Mouse (Mus musculus): ENCODE measurements around the gene Tmem203. TPM values are rescaled to one million over a fixed set of nuclear protein-coding genes. Genes with fewer than 3 reads are reported as not detected.
A peak's percentile ranks its signal among the peaks of the same experiment; 100 is the strongest.

Tmem203 gene
- polyA plus RNA-seq, 2 experiments, result 8.8 TPM

DNA sequence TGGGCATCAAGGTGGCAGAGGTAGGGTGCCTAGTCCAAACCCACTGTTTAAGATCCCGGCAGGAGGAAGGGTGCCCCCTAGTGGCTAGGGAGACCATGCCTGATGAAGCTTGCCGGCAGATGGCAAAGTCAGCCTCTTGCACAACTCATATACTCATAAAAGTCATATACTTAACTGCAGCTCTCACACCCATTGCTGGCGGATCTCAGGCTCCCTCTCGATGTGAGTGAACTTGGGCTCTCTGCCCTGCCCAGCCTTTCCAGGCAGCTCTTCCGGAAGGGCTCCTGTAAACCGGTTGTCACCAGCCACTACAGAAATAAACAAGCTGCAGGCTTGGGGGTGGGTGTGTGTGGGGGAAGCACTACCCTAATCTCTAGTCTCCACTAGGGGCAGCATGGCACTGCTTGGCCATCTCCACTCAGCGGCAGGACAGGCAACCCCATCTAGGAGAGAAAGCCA, 26.8 kb upstream of the Tmem203 start:
- Histone ChIP-seq H3K9me3 (ENCODE audit: control insufficient read depth, low read length) (no peaks in the 10 kb centered on the region), H3K4me3 (ENCODE audit: insufficient read depth in 1 of 2, low read depth in 2 of 2, low read length in 2 of 2) (peak overlapping the region; percentile 29 to 52), H3K27ac (peak overlapping the region; percentile 19), H3K27me3 (ENCODE audit: control insufficient read depth, insufficient read depth, low read length) (no peaks in the 10 kb centered on the region), H3K4me1 (replicated peaks; ENCODE audit: control insufficient read depth in 2 of 2, insufficient read depth in 2 of 2, low read length in 1 of 2) (peaks cover 5 to 9% of the 10 kb centered on the region in 2 experiments), H3K36me3 (replicated peaks; ENCODE audit: control insufficient read depth, insufficient read depth, low read depth) (peaks cover 5% of the 10 kb centered on the region), H3K9ac (replicated peaks) (peak overlapping the region; percentile 25), H3K4me2 (ENCODE audit: low read depth) (peak overlapping the region; percentile 52)
- TF ChIP-seq EP300 (IDR thresholded peaks at IDR 0.05; ENCODE audit: low read depth) (peak; percentile 36; the same call in 1 of the 2 replicates), CTCF (IDR thresholded peaks at IDR 0.05; ENCODE audit: low read depth) (peak; percentile 90)
- ATAC-seq (ENCODE audit: insufficient read depth), result no peak
- WGBS (ENCODE audit: insufficient replicate concordance), result under 1% methylated on average over 7 of the region's 7 CpGs
- DNase-seq (ENCODE audit: low read depth in 3 of 3, low spot score in 3 of 3), result peak; percentile 73 to 81 (median 75)

DNA sequence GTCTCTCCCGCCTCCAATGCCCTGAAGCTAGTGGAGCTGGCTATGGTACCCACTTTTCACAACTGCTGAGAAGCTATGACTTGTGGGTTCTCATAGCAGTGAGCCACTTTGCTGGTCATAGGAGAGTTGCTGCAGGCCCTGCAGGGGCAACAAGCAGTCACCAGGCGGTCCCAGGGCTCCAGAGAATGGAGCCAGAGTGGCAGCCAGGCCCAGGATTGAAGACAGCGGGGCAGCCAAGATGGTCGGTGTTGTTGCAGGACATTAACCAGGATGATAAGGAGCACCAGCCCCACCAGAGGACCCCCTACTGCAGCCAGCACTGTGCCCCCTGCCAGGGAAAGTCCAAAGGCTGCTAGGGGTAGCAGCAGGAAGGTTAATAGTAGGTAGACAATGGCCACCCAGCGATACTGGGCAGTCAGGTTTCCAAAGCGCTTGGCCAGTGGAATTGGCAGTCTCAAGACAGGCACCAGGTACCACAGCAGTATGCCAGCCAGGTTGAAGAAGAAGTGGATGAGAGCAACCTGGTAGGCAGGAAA, 26.2 kb upstream of the Tmem203 start:
- WGBS (ENCODE audit: insufficient replicate concordance), result 66% methylated on average over 6 of the region's 6 CpGs
- no peak for ATAC-seq (ENCODE audit: insufficient read depth)
- peak overlapping the region; percentile 25; the same call in 1 of the 2 replicates for H3K9ac ChIP-seq (replicated peaks)
- TF ChIP-seq EP300 (IDR thresholded peaks at IDR 0.05; ENCODE audit: low read depth), result no peak
- no peak for TF ChIP-seq CTCF (IDR thresholded peaks at IDR 0.05; ENCODE audit: low read depth)
- H3K4me1 ChIP-seq (replicated peaks; ENCODE audit: control insufficient read depth in 2 of 2, insufficient read depth in 2 of 2, low read length in 1 of 2), result peaks cover 5 to 9% of the 10 kb centered on the region in 2 experiments
- H3K4me2 ChIP-seq (ENCODE audit: low read depth), result peak overlapping the region; percentile 52
- H3K9me3 ChIP-seq (ENCODE audit: control insufficient read depth, low read length), result no peaks in the 10 kb centered on the region
- no peak overlapping the region for H3K4me3 ChIP-seq (ENCODE audit: insufficient read depth in 1 of 2, low read depth in 2 of 2, low read length in 2 of 2)
- DNase-seq (ENCODE audit: low read depth in 3 of 3, low spot score in 3 of 3), result no peak
- H3K27ac ChIP-seq, result no peak overlapping the region
- no peaks in the 10 kb centered on the region for H3K27me3 ChIP-seq (ENCODE audit: control insufficient read depth, insufficient read depth, low read length)
- H3K36me3 ChIP-seq (replicated peaks; ENCODE audit: control insufficient read depth, insufficient read depth, low read depth), result no peaks in the 10 kb centered on the region

- Histone ChIP-seq H3K36me3 (replicated peaks; ENCODE audit: control insufficient read depth, insufficient read depth, low read depth) (no peaks in the 10 kb centered on the region), H3K27ac (no peak overlapping the region), H3K9ac (replicated peaks) (no peak overlapping the region), H3K27me3 (ENCODE audit: control insufficient read depth, insufficient read depth, low read length) (no peaks in the 10 kb centered on the region), H3K4me2 (ENCODE audit: low read depth) (no peak overlapping the region), H3K4me3 (ENCODE audit: insufficient read depth in 1 of 2, low read depth in 2 of 2, low read length in 2 of 2) (no peak overlapping the region), H3K4me1 (replicated peaks; ENCODE audit: control insufficient read depth in 2 of 2, insufficient read depth in 2 of 2, low read length in 1 of 2) (peaks cover 5 to 9% of the 10 kb centered on the region in 2 experiments), H3K9me3 (ENCODE audit: control insufficient read depth, low read length) (no peaks in the 10 kb centered on the region)
- ATAC-seq (ENCODE audit: insufficient read depth) (no peak), DNase-seq (ENCODE audit: low read depth in 3 of 3, low spot score in 3 of 3) (no peak)
- WGBS (ENCODE audit: insufficient replicate concordance), result 65% methylated on average over 5 of the region's 5 CpGs
- TF ChIP-seq EP300 (IDR thresholded peaks at IDR 0.05; ENCODE audit: low read depth), result no peak
- TF ChIP-seq CTCF (IDR thresholded peaks at IDR 0.05; ENCODE audit: low read depth), result no peak
These were observed 25.7 kb upstream of the Tmem203 start for GRCm38 (mm10) chr2:25229582-25229981.

DNA sequence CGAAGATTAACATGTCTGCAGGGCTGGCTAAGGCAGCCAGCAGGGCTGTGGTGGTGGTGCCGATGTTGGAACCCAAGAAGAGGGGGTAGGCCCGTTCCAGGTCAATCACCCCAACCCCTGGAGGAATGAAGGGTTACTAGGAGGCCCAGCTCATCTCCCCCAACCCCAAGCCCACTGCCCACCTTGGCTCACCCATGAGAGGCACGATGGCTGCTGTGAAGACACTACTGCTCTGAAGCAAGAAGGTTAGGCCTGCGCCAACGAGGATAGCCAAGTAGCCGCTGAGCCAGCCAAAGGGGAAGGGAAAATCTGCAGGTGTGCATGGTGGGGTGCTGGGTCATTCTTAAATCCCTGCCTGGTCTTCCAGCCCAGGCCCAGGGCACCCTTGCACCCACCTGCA, 24.7 kb upstream of the Tmem203 start:
- Histone ChIP-seq H3K27me3 (ENCODE audit: control insufficient read depth, insufficient read depth, low read length) (no peaks in the 10 kb centered on the region), H3K4me2 (ENCODE audit: low read depth) (no peak overlapping the region), H3K9me3 (ENCODE audit: control insufficient read depth, low read length) (no peaks in the 10 kb centered on the region), H3K27ac (no peak overlapping the region), H3K4me3 (ENCODE audit: insufficient read depth in 1 of 2, low read depth in 2 of 2, low read length in 2 of 2) (no peak overlapping the region), H3K4me1 (replicated peaks; ENCODE audit: control insufficient read depth in 2 of 2, insufficient read depth in 2 of 2, low read length in 1 of 2) (peaks cover 4 to 7% of the 10 kb centered on the region in 2 experiments), H3K36me3 (replicated peaks; ENCODE audit: control insufficient read depth, insufficient read depth, low read depth) (no peaks in the 10 kb centered on the region), H3K9ac (replicated peaks) (no peak overlapping the region)
- TF ChIP-seq EP300 (IDR thresholded peaks at IDR 0.05; ENCODE audit: low read depth) (no peak), CTCF (IDR thresholded peaks at IDR 0.05; ENCODE audit: low read depth) (no peak)
- 72% methylated on average over 7 of the region's 7 CpGs for WGBS (ENCODE audit: insufficient replicate concordance)
- no peak for ATAC-seq (ENCODE audit: insufficient read depth)
- no peak for DNase-seq (ENCODE audit: low read depth in 3 of 3, low spot score in 3 of 3)

- H3K4me3 ChIP-seq (ENCODE audit: insufficient read depth in 1 of 2, low read depth in 2 of 2, low read length in 2 of 2), result no peak overlapping the region
- TF ChIP-seq EP300 (IDR thresholded peaks at IDR 0.05; ENCODE audit: low read depth) (no peak), CTCF (IDR thresholded peaks at IDR 0.05; ENCODE audit: low read depth) (no peak)
- no peak overlapping the region for H3K4me2 ChIP-seq (ENCODE audit: low read depth)
- peaks cover 0 to 3% of the 10 kb centered on the region in 2 experiments; a peak in 2 of 4 replicates for H3K4me1 ChIP-seq (replicated peaks; ENCODE audit: control insufficient read depth in 2 of 2, insufficient read depth in 2 of 2, low read length in 1 of 2)
- no peaks in the 10 kb centered on the region for H3K9me3 ChIP-seq (ENCODE audit: control insufficient read depth, low read length)
- no peak overlapping the region for H3K9ac ChIP-seq (replicated peaks)
- WGBS (ENCODE audit: insufficient replicate concordance), result 65% methylated on average over 12 of the region's 12 CpGs
- no peaks in the 10 kb centered on the region for H3K27me3 ChIP-seq (ENCODE audit: control insufficient read depth, insufficient read depth, low read length)
- H3K36me3 ChIP-seq (replicated peaks; ENCODE audit: control insufficient read depth, insufficient read depth, low read depth), result no peaks in the 10 kb centered on the region
- no peak for ATAC-seq (ENCODE audit: insufficient read depth)
- no peak for DNase-seq (ENCODE audit: low read depth in 3 of 3, low spot score in 3 of 3)
- no peak overlapping the region for H3K27ac ChIP-seq
These were observed 24.2 kb upstream of the Tmem203 start for GRCm38 (mm10) chr2:25231038-25231437.

All from liver, embryonic 14.5 days (tissue).